Mouse (Mus musculus) midbrain, embryonic 12.5 days (tissue): ENCODE measurements at regions not wholly inside any gene's neighbourhood (a gene's known extent, or its start where the extent isn't known, plus 50 kb on each side); places are given as distances from the start of the nearest gene placed in this dataset.

Experiments used
- ATAC-seq: fragments of 200-750 bp; cut with Nextera tagmentation; 2 replicates; pipeline ENCODE4 v1.8.0; 2017; ENCODE audit warnings: low read depth, moderate TSS enrichment, moderate library complexity; ENCODE audit not compliant: low FRiP score
- H3K27ac ChIP-seq: fragments of 300-500 bp; sonication (generic); replicated peaks from 2 replicates; pipeline ENCODE4 v1.5.1; 2016; ENCODE audit warnings: mild to moderate bottlenecking
- H3K27me3 ChIP-seq: fragments of 300-500 bp; sonication (generic); 2 replicates; pipeline ENCODE4 v1.6.1; 2016; ENCODE audit warnings: mild to moderate bottlenecking
- H3K36me3 ChIP-seq: fragments of 300-500 bp; sonication (generic); 2 replicates; pipeline ENCODE4 v1.6.1; 2016
- H3K4me1 ChIP-seq: fragments of 300-500 bp; sonication (generic); 2 replicates; pipeline ENCODE4 v1.6.1; 2016
- H3K4me2 ChIP-seq: fragments of 300-500 bp; sonication (generic); replicated peaks from 2 replicates; pipeline ENCODE4 v1.6.1; 2016; ENCODE audit warnings: mild to moderate bottlenecking, moderate library complexity
- H3K4me3 ChIP-seq: fragments of 300-500 bp; sonication (generic); 2 replicates; pipeline ENCODE4 v1.5.1; 2016; ENCODE audit warnings: mild to moderate bottlenecking
- H3K9ac ChIP-seq: fragments of 300-500 bp; sonication (generic); replicated peaks from 2 replicates; pipeline ENCODE4 v1.6.1; 2016; ENCODE audit warnings: mild to moderate bottlenecking, moderate library complexity
- H3K9me3 ChIP-seq: fragments of 300-500 bp; sonication (generic); 2 replicates; pipeline ENCODE4 v1.6.1; 2016; ENCODE audit warnings: mild to moderate bottlenecking
- WGBS: fragments of 180-500 bp; shearing (Covaris S2); methylation state at CpG from one replicate; pipeline ENCODE4 v1.1.7; 2016; 5-methylcytosine and 5-hydroxymethylcytosine counted together

GRCm38 (mm10) chr8:6388651-6389050 lies 1283.5 kb upstream of the Slc10a2 start:
- no peaks in the 10 kb centered on the region for H3K4me1 ChIP-seq
- WGBS = 92% methylated on average over 2 of the region's 2 CpGs
- H3K9ac ChIP-seq = no peak overlapping the region
- H3K27me3 ChIP-seq = no peaks in the 10 kb centered on the region
- H3K9me3 ChIP-seq = no peaks in the 10 kb centered on the region
- H3K36me3 ChIP-seq = no peaks in the 10 kb centered on the region
- no peak for ATAC-seq
- no peak overlapping the region for H3K4me2 ChIP-seq
- no peak overlapping the region for H3K27ac ChIP-seq
- no peak overlapping the region for H3K4me3 ChIP-seq

GRCm38 (mm10) chr8:6374712-6375111 lies 1269.6 kb upstream of the Slc10a2 start:
- Histone ChIP-seq H3K27me3 (no peaks in the 10 kb centered on the region), H3K4me1 (no peaks in the 10 kb centered on the region), H3K36me3 (no peaks in the 10 kb centered on the region), H3K4me3 (no peak overlapping the region), H3K9ac (no peak overlapping the region), H3K27ac (no peak overlapping the region), H3K4me2 (no peak overlapping the region), H3K9me3 (no peaks in the 10 kb centered on the region)
- WGBS = 59% methylated on average over 3 of the region's 3 CpGs
- no peak for ATAC-seq

- H3K4me2 ChIP-seq = no peak overlapping the region
- H3K4me1 ChIP-seq = no peaks in the 10 kb centered on the region
- no peak for ATAC-seq
- no peak overlapping the region for H3K9ac ChIP-seq
- H3K27me3 ChIP-seq = no peaks in the 10 kb centered on the region
- WGBS = 86% methylated on average over 6 of the region's 6 CpGs
- no peak overlapping the region for H3K4me3 ChIP-seq
- no peaks in the 10 kb centered on the region for H3K9me3 ChIP-seq
- no peak overlapping the region for H3K27ac ChIP-seq
- H3K36me3 ChIP-seq = no peaks in the 10 kb centered on the region
Measured at GRCm38 (mm10) chr8:6361403-6361942, 1256.3 kb upstream of the Slc10a2 start.

- WGBS = 66% methylated on average over 2 of the region's 2 CpGs
- H3K4me2 ChIP-seq = no peak overlapping the region
- no peak overlapping the region for H3K4me3 ChIP-seq
- no peak overlapping the region for H3K27ac ChIP-seq
- H3K4me1 ChIP-seq = no peaks in the 10 kb centered on the region
- H3K36me3 ChIP-seq = no peaks in the 10 kb centered on the region
- ATAC-seq = peak; percentile 68
- H3K9me3 ChIP-seq = no peaks in the 10 kb centered on the region
- no peak overlapping the region for H3K9ac ChIP-seq
- no peaks in the 10 kb centered on the region for H3K27me3 ChIP-seq
Measured at GRCm38 (mm10) chr8:6357866-6358265, 1252.7 kb upstream of the Slc10a2 start.

- H3K27me3 ChIP-seq = no peaks in the 10 kb centered on the region
- no peaks in the 10 kb centered on the region for H3K9me3 ChIP-seq
- no peaks in the 10 kb centered on the region for H3K4me1 ChIP-seq
- no peak overlapping the region for H3K9ac ChIP-seq
- WGBS = 48% methylated on average over 1 of the region's 1 CpGs
- ATAC-seq = no peak
- H3K27ac ChIP-seq = no peak overlapping the region
- H3K4me2 ChIP-seq = no peak overlapping the region
- H3K36me3 ChIP-seq = no peaks in the 10 kb centered on the region
- H3K4me3 ChIP-seq = no peak overlapping the region
Measured at GRCm38 (mm10) chr8:6350460-6350859, 1245.3 kb upstream of the Slc10a2 start.

- Histone ChIP-seq H3K9ac (no peak overlapping the region), H3K4me1 (no peaks in the 10 kb centered on the region), H3K4me2 (no peak overlapping the region), H3K36me3 (no peaks in the 10 kb centered on the region), H3K4me3 (no peak overlapping the region), H3K27me3 (no peaks in the 10 kb centered on the region), H3K27ac (no peak overlapping the region), H3K9me3 (no peaks in the 10 kb centered on the region)
- peak; percentile 75 for ATAC-seq
- 79% methylated on average over 1 of the region's 1 CpGs for WGBS
Measured at GRCm38 (mm10) chr8:6350052-6350451, 1244.9 kb upstream of the Slc10a2 start.

- H3K36me3 ChIP-seq = no peaks in the 10 kb centered on the region
- no peaks in the 10 kb centered on the region for H3K9me3 ChIP-seq
- no peak overlapping the region for H3K4me2 ChIP-seq
- no peak overlapping the region for H3K9ac ChIP-seq
- H3K4me1 ChIP-seq = no peaks in the 10 kb centered on the region
- H3K27ac ChIP-seq = no peak overlapping the region
- no peak overlapping the region for H3K4me3 ChIP-seq
- WGBS = 72% methylated on average over 1 of the region's 1 CpGs
- ATAC-seq = no peak
- H3K27me3 ChIP-seq = no peaks in the 10 kb centered on the region
Measured at GRCm38 (mm10) chr8:6345704-6346103, 1240.6 kb upstream of the Slc10a2 start.

- Histone ChIP-seq H3K36me3 (no peaks in the 10 kb centered on the region), H3K9ac (no peak overlapping the region), H3K4me1 (no peaks in the 10 kb centered on the region), H3K4me3 (no peak overlapping the region), H3K9me3 (no peaks in the 10 kb centered on the region), H3K4me2 (no peak overlapping the region), H3K27me3 (no peaks in the 10 kb centered on the region), H3K27ac (no peak overlapping the region)
- no peak for ATAC-seq
- 67% methylated on average over 3 of the region's 3 CpGs for WGBS
Measured at GRCm38 (mm10) chr8:6340158-6340855, 1235.2 kb upstream of the Slc10a2 start.

GRCm38 (mm10) chr8:6334254-6334993 lies 1229.3 kb upstream of the Slc10a2 start:
- Histone ChIP-seq H3K4me2 (no peak overlapping the region), H3K9ac (no peak overlapping the region), H3K4me1 (no peaks in the 10 kb centered on the region), H3K9me3 (no peaks in the 10 kb centered on the region), H3K27me3 (no peaks in the 10 kb centered on the region), H3K27ac (no peak overlapping the region), H3K36me3 (no peaks in the 10 kb centered on the region), H3K4me3 (no peak overlapping the region)
- ATAC-seq = no peak
- WGBS = 84% methylated on average over 3 of the region's 3 CpGs

- no peaks in the 10 kb centered on the region for H3K9me3 ChIP-seq
- WGBS = 63% methylated on average over 1 of the region's 1 CpGs
- no peaks in the 10 kb centered on the region for H3K27me3 ChIP-seq
- no peak overlapping the region for H3K9ac ChIP-seq
- H3K4me3 ChIP-seq = no peak overlapping the region
- ATAC-seq = no peak
- H3K36me3 ChIP-seq = no peaks in the 10 kb centered on the region
- H3K4me1 ChIP-seq = no peaks in the 10 kb centered on the region
- H3K4me2 ChIP-seq = no peak overlapping the region
- no peak overlapping the region for H3K27ac ChIP-seq
Measured at GRCm38 (mm10) chr8:6321346-6321745, 1216.2 kb upstream of the Slc10a2 start.

GRCm38 (mm10) chr8:6315162-6315845 lies 1210.2 kb upstream of the Slc10a2 start:
- Histone ChIP-seq H3K36me3 (no peaks in the 10 kb centered on the region), H3K27ac (no peak overlapping the region), H3K9me3 (no peaks in the 10 kb centered on the region), H3K4me2 (no peak overlapping the region), H3K4me3 (no peak overlapping the region), H3K4me1 (no peaks in the 10 kb centered on the region), H3K9ac (no peak overlapping the region), H3K27me3 (no peaks in the 10 kb centered on the region)
- no peak for ATAC-seq
- WGBS = 89% methylated on average over 4 of the region's 4 CpGs

- Histone ChIP-seq H3K27me3 (no peaks in the 10 kb centered on the region), H3K4me2 (no peak overlapping the region), H3K9ac (no peak overlapping the region), H3K36me3 (no peaks in the 10 kb centered on the region), H3K27ac (no peak overlapping the region), H3K9me3 (no peaks in the 10 kb centered on the region), H3K4me1 (no peaks in the 10 kb centered on the region), H3K4me3 (no peak overlapping the region)
- peak; percentile 89 for ATAC-seq
- WGBS = 37% methylated on average over 3 of the region's 3 CpGs
Measured at GRCm38 (mm10) chr8:6288889-6289288, 1183.7 kb upstream of the Slc10a2 start.
